Mouse (Mus musculus) neural tube, embryonic 15.5 days (tissue): ENCODE results near the gene Ang. TPM values are rescaled to one million over a fixed set of nuclear protein-coding genes. Genes with fewer than 3 reads are reported as not detected.
"Not testable (repeated sequence)": the region's sequence is repeated elsewhere in the genome, so short reads cannot be mapped to it uniquely, and the experiment has no call there.

ENCODE experiments used
- ATAC-seq: fragments of 200-750 bp; cut with Nextera tagmentation; 2 replicates; pipeline ENCODE4 v1.8.0; 2017; ENCODE audit warnings: mild to moderate bottlenecking, moderate TSS enrichment, moderate library complexity; ENCODE audit not compliant: low FRiP score
- H3K27ac ChIP-seq: fragments of 300-500 bp; sonication (generic); replicated peaks from 2 replicates; pipeline ENCODE4 v1.5.1; 2015; ENCODE audit warnings: mild to moderate bottlenecking, inconsistent platforms
- H3K27me3 ChIP-seq: fragments of 300-500 bp; sonication (generic); replicated peaks from 2 replicates; pipeline ENCODE4 v1.6.1; 2015; ENCODE audit warnings: inconsistent platforms
- H3K36me3 ChIP-seq: fragments of 300-500 bp; sonication (generic); 2 replicates; pipeline ENCODE4 v1.6.1; 2015; ENCODE audit warnings: inconsistent platforms
- H3K4me1 ChIP-seq: fragments of 300-500 bp; sonication (generic); 2 replicates; pipeline ENCODE4 v1.6.1; 2015; ENCODE audit warnings: inconsistent platforms
- H3K4me2 ChIP-seq: fragments of 300-500 bp; sonication (generic); 2 replicates; pipeline ENCODE4 v1.6.1; 2015; ENCODE audit warnings: inconsistent platforms, mild to moderate bottlenecking, moderate library complexity
- H3K4me3 ChIP-seq: fragments of 300-500 bp; sonication (generic); replicated peaks from 2 replicates; pipeline ENCODE4 v1.5.1; 2015; ENCODE audit warnings: mild to moderate bottlenecking, inconsistent platforms
- H3K9ac ChIP-seq: fragments of 300-500 bp; sonication (generic); replicated peaks from 2 replicates; pipeline ENCODE4 v1.6.1; 2015; ENCODE audit warnings: mild to moderate bottlenecking, inconsistent platforms
- H3K9me3 ChIP-seq: fragments of 300-500 bp; sonication (generic); replicated peaks from 2 replicates; pipeline ENCODE4 v1.6.1; 2016; ENCODE audit warnings: inconsistent platforms
- WGBS: fragments of 180-500 bp; shearing (Covaris S2); methylation state at CpG from one replicate; pipeline ENCODE4 v1.1.7; 2015; ENCODE audit warnings: mixed read lengths; 5-methylcytosine and 5-hydroxymethylcytosine counted together
- polyA plus RNA-seq: library from polyadenylated mRNA; unstranded; fragments of >200 nt; fragmentation: Nextera tagmentation; extraction: Ambion mirVana; gene quantifications from 2 replicates; pipeline ENCODE4 v1.2.1, GENCODE M21; 2015

Ang gene
- polyA plus RNA-seq, 1 experiment from 2014 or later = 4.4 TPM

DNA sequence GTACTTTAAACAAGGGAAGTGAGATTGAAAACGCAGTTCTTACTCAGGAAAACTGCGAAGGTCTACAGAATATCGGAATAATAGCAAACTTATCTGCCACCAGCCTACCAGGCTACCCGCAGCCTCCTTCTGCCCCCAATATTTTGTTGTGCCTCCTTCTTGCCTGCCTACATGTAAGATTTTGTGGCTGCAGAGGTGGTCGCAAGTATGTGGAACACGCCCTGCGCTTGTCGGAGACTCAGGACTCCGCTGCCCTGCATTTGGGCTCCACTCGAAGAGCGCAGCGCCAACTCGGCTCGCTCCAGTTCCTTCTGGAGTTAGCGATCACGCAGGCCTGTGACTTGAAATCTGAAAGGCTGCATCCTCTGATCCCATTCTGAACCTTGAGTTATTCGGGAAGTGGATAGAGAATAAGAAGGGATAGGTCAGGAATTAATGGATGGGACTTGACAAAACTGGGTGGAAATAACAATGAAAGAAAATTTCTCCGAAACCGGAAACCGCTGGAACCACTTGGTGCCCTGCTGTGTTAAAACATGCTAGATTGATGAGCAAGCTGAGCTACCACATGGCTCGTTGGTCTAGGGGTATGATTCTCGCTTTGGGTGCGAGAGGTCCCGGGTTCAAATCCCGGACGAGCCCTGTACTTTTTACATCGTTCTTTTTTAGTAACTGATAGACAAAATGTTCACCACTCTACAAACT lies 721 bp upstream of the Ang start:
- H3K4me2 ChIP-seq = peak overlapping the region; percentile 85
- ATAC-seq = peak; percentile 73
- peak overlapping the region; percentile 79 for H3K4me3 ChIP-seq
- H3K27ac ChIP-seq = peak overlapping the region; percentile 82
- H3K36me3 ChIP-seq = no peaks in the 10 kb centered on the region
- WGBS = under 1% methylated on average over 27 of the region's 27 CpGs
- no peaks in the 10 kb centered on the region for H3K27me3 ChIP-seq
- no peaks in the 10 kb centered on the region for H3K9me3 ChIP-seq
- peak overlapping the region; percentile 67 for H3K9ac ChIP-seq
- H3K4me1 ChIP-seq = peaks cover 18% of the 10 kb centered on the region; the same call in 1 of the 2 replicates

DNA sequence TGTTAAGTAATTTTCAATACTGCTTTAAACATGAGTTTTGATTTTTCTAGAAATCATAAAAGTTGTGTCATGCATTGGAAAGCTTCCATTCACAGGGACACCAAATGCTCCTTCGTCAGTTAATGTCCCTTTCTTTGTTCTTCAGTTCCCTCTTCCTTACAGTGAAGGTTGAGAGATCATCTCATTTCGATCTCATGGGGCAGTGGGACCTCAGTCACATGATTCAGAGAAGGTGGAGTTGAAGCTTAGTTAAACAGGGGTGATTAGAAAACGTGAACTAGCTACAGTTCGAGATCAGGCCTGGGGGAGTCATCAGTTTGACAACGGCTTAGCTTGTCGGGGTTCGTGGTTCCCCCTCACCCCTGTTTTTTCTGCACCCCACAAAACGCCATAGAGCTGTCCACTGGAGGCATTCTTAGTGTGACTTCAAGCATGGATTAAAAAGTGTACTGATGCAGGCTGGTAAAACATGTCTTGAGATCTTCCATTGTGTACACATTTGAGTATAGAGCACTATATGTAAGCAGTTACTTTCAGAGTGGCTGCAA lies 1.2 kb downstream of the Ang start:
- 52% methylated on average over 8 of the region's 8 CpGs for WGBS
- H3K9me3 ChIP-seq = no peaks in the 10 kb centered on the region
- no peaks in the 10 kb centered on the region for H3K36me3 ChIP-seq
- peaks cover 18% of the 10 kb centered on the region; the same call in 1 of the 2 replicates for H3K4me1 ChIP-seq
- H3K27ac ChIP-seq = no peak overlapping the region
- H3K9ac ChIP-seq = no peak overlapping the region
- no peaks in the 10 kb centered on the region for H3K27me3 ChIP-seq
- H3K4me3 ChIP-seq = peak overlapping the region; percentile 79
- peak overlapping the region; percentile 85 for H3K4me2 ChIP-seq
- ATAC-seq = no peak

DNA sequence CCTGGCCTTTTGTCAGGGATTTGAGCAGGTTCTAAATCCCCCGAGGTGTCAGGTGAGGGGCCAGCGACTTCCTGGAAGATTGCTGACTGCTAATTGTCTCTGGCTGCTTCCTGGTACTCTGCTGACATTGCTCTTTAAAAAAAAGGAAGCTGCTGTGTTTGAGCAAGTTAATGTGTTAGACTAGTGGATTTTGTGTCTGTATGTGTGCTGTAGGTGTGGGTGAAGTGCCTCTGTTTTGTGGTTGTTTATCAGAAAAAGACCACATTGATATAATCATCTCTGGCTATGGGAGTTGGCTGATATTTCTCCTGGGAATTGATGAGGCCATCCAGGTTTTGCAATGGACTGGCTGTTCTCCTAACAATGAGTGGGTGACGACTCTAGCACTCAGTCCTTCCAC lies 2.5 kb downstream of the Ang start:
- no peaks in the 10 kb centered on the region for H3K9me3 ChIP-seq
- H3K36me3 ChIP-seq = no peaks in the 10 kb centered on the region
- H3K4me1 ChIP-seq = peaks cover 15% of the 10 kb centered on the region; the same call in 1 of the 2 replicates
- ATAC-seq = no peak
- H3K27me3 ChIP-seq = no peaks in the 10 kb centered on the region
- H3K4me2 ChIP-seq = 0 out of 2 replicates have a peak overlapping the region, but pooled peaks have one; percentile 13
- H3K9ac ChIP-seq = no peak overlapping the region
- 37% methylated on average over 3 of the region's 3 CpGs for WGBS
- no peak overlapping the region for H3K27ac ChIP-seq
- no peak overlapping the region for H3K4me3 ChIP-seq

DNA sequence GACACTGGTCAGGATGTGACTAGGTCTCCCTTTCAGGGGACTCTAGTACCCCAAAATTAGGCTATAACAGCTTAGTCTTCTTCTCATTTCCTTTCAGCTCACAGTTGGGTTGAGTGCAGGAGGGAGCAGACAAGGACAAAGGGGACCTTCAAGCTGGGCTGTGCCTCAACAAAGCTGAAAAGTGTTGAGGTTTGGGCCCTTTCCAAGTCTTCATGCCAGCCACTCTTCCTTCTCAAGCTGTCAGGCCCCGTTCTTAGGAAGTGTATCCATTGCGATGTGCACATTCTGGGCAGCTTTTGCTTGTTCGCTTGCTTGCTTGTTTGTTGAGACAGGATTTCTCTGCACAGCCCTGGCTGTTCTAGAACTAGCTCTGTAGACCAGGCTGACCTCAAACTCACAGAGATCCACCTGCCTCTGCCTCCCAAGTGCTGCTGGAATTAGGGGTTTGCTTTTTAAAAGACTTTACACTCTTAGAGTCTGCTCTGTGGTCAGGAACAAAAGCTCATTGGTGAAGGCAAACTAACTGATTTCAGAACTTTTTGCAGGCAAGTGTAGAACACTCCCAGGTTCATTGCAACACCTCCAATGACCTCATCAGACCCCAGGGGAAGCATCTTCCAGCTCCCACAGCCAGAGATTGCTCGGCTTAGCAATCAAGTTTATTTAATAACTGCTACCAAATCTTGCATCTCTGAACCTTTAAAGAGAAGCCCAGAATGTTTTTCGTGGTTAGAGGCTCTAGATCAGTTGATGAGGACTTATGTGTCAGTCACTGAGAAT lies 3.3 kb downstream of the Ang start:
- Histone ChIP-seq H3K9ac (no peak overlapping the region), H3K27me3 (no peaks in the 10 kb centered on the region), H3K27ac (no peak overlapping the region), H3K4me3 (no peak overlapping the region), H3K36me3 (no peaks in the 10 kb centered on the region), H3K4me2 (no peak overlapping the region), H3K9me3 (no peaks in the 10 kb centered on the region), H3K4me1 (peaks cover 12% of the 10 kb centered on the region; the same call in 1 of the 2 replicates)
- no peak for ATAC-seq
- 85% methylated on average over 5 of the region's 5 CpGs for WGBS

DNA sequence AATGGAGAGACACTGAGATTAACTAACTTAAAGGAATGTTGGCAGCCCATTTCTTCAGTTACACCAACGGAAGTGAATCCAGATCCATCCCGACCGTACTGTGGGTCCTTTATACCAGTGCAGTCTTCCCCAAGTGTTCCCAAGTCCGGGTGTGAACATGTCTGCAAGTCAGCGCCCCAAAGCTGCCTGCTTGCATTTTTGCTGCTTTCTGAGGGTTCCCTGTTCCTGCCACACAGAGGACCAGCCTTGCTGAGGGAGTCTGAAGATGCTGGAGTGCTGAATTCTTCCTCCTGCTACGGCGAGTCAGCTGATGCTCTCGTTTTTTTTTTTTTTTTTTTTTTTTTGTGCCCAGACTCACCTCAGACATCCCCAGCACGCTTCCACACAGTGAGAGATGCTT lies 4.0 kb downstream of the Ang start:
- no peaks in the 10 kb centered on the region for H3K36me3 ChIP-seq
- H3K4me2 ChIP-seq = no peak overlapping the region
- ATAC-seq = no peak

DNA sequence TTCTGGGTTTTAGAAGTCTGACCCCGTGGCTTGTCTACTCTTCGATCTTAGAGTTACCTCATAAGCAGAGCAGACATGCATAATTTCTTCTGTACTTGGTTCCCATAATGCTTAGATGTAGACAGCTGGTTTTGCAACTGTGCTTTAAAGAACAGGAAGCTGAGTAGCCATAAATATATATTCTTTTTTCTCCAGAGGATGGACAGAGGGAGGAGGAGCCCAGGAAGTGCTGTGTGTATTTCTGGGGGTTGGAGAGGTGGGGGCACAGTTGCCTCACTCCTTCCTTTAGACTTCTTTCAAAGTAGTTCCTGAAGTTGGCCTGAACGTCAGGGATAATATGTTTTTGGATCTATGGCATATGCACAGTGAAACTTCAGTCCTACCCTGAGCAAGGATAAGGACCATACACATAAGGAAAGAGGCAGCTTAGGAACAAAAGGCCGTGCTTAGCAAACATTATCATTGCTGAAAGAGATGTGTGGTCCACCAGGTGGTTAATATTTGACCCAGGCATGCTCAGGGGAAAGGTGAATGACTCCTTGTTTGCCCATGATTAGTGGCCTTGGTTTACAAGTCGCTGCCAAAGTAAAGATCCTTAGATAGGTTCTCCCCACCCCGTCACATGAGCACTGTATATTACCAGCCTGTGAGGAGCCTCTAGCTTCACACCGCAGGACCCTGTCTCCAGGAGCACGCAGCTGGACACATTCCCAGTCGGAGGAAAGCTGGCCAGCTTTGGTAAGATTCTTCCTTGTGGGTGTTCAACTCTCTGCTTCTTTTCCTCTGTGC lies 5.0 kb downstream of the Ang start:
- WGBS = 67% methylated on average over 9 of the region's 9 CpGs
- Histone ChIP-seq H3K9me3 (no peaks in the 10 kb centered on the region), H3K27ac (no peak overlapping the region), H3K4me1 (peaks cover 12% of the 10 kb centered on the region; the same call in 1 of the 2 replicates), H3K9ac (no peak overlapping the region), H3K4me2 (no peak overlapping the region), H3K27me3 (no peaks in the 10 kb centered on the region), H3K36me3 (no peaks in the 10 kb centered on the region), H3K4me3 (no peak overlapping the region)
- ATAC-seq = no peak

More for the DNA sequence above, 4.0 kb downstream of the Ang start:
- Histone ChIP-seq H3K9me3 (no peaks in the 10 kb centered on the region), H3K27me3 (no peaks in the 10 kb centered on the region), H3K4me1 (peaks cover 12% of the 10 kb centered on the region; the same call in 1 of the 2 replicates), H3K27ac (no peak overlapping the region), H3K4me3 (no peak overlapping the region), H3K9ac (no peak overlapping the region)
- 73% methylated on average over 9 of the region's 9 CpGs for WGBS

DNA sequence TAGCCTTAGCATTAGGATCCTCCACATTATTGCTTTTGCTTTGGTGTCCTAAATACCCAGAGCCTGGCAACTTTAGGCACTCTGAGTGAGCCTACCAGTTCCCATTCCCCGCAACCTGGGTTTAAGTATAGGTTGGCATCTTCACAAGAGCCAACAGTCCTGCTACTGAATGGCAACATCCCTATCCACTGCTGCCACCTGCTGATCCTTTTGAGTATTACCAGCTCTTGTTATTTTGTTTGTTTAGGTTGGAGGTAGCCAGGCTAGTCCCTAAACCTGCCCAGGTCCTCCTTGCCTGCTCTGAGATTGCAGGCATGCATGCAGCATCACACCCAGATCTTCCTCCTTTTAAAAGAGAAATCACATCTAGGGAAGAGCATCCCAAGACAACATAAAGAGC lies 7.3 kb downstream of the Ang start:
- 29% methylated on average over 1 of the region's 1 CpGs for WGBS
- ATAC-seq = peak; percentile 69; the same call in 1 of the 2 replicates

DNA sequence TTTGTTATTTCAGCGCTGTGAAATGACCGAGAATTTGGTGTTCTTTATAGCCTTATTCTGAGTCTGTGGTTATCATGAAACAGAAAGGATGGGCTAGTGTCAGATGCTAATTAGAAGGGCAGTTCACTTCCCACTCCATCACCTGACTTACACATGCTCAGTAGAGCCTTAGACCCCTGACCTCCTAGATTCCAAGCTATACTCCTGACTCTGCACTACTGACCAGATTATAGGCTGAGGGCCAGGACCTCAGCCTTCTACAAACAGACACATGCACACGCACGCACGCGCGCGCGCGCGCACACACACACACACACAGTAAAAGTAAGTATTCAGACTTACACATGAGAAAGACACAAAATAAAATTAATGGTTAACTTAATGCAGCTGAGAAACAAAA lies 8.0 kb downstream of the Ang start:
- H3K27ac ChIP-seq = no peak overlapping the region
- no peaks in the 10 kb centered on the region for H3K36me3 ChIP-seq
- H3K4me1 ChIP-seq = no peaks in the 10 kb centered on the region
- H3K9me3 ChIP-seq = no peaks in the 10 kb centered on the region
- WGBS = 97% methylated on average over 11 of the region's 11 CpGs
- H3K9ac ChIP-seq = no peak overlapping the region
- no peak overlapping the region for H3K4me2 ChIP-seq
- ATAC-seq = no peak
- H3K4me3 ChIP-seq = no peak overlapping the region
- no peaks in the 10 kb centered on the region for H3K27me3 ChIP-seq

More for the DNA sequence above, 7.3 kb downstream of the Ang start:
- H3K27me3 ChIP-seq, H3K4me1 ChIP-seq, H3K36me3 ChIP-seq, H3K9me3 ChIP-seq, H3K9ac ChIP-seq, H3K4me2 ChIP-seq, H3K27ac ChIP-seq, H3K4me3 ChIP-seq: not testable (repeated sequence)

DNA sequence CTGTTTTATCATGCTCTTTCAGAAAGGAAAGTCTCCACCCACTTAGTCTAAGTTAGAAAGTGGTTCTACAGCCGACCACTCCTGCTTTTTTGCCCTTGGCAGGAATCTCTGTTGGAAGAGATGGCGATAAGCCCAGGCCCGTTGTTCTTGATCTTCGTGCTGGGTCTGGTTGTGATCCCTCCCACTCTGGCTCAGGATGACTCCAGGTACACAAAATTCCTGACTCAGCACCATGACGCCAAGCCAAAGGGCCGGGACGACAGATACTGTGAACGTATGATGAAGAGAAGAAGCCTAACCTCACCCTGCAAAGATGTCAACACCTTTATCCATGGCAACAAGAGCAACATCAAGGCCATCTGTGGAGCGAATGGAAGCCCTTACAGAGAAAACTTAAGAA lies 10.3 kb downstream of the Ang start:
- no peak for ATAC-seq
- Histone ChIP-seq H3K27me3 (no peaks in the 10 kb centered on the region), H3K4me2 (no peak overlapping the region)

DNA sequence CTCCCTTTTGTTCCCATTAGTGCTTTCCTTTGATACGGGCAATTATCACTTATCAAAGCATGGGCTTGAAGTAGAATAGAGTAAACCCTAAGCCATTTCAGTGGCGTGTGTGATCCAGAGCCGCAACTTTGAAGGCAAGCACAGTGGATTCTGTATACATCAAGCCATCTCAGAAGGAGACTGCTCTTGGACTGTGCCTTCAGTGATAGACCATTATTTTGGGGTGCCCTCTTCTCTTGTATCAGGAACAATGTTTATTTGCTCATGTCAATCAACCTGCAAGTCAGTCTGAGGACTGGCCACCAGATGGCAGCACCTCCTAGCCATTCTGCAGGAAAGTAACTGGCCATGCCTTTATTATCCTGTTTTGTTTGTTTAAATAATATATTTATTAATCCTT lies 12.3 kb downstream of the Ang start:
- 70% methylated on average over 3 of the region's 3 CpGs for WGBS
- peak; percentile 48; the same call in 1 of the 2 replicates for ATAC-seq
- H3K4me3 ChIP-seq = no peak overlapping the region
- H3K4me2 ChIP-seq = no peak overlapping the region
- H3K9me3 ChIP-seq = no peaks in the 10 kb centered on the region
- no peaks in the 10 kb centered on the region for H3K36me3 ChIP-seq
- no peak overlapping the region for H3K9ac ChIP-seq
- H3K27me3 ChIP-seq = no peaks in the 10 kb centered on the region
- no peak overlapping the region for H3K27ac ChIP-seq
- H3K4me1 ChIP-seq = no peaks in the 10 kb centered on the region

More for the DNA sequence above, 10.3 kb downstream of the Ang start:
- Histone ChIP-seq H3K4me1 (no peaks in the 10 kb centered on the region), H3K9ac (no peak overlapping the region), H3K9me3 (no peaks in the 10 kb centered on the region), H3K36me3 (no peaks in the 10 kb centered on the region), H3K27ac (no peak overlapping the region), H3K4me3 (no peak overlapping the region)
- 83% methylated on average over 9 of the region's 9 CpGs for WGBS

DNA sequence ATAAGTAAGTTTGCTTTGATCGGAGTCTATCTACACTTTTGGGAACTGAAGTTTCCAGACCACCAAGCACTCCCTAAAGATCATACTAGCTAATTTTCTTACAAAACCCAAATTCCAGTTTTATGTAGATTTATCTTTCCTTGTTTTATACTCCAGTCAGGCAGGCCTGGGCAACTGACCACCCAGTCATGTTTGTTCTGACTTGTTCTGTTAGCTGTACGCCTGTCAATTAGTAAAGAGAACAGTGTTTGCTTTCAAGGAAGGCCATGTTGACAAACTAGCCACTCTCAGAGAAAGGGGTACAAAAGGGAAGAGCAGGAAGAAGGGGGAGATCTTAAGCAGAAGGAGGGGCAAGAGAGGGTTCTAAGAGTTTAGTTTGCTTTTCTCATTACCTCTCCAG lies 13.4 kb downstream of the Ang start:
- no peaks in the 10 kb centered on the region for H3K36me3 ChIP-seq
- no peaks in the 10 kb centered on the region for H3K4me1 ChIP-seq
- no peak for ATAC-seq
- WGBS = 93% methylated on average over 2 of the region's 2 CpGs
- no peak overlapping the region for H3K4me3 ChIP-seq
- H3K9ac ChIP-seq = no peak overlapping the region
- no peak overlapping the region for H3K27ac ChIP-seq
- H3K27me3 ChIP-seq = no peaks in the 10 kb centered on the region
- no peaks in the 10 kb centered on the region for H3K9me3 ChIP-seq
- H3K4me2 ChIP-seq = no peak overlapping the region
